Mouse (Mus musculus) stomach, postnatal 0 days (tissue): ENCODE data around the gene Serf1. TPM values are rescaled to one million over a fixed set of nuclear protein-coding genes. Genes with fewer than 3 reads are reported as not detected.

Experiments
- ATAC-seq: fragments of 200-750 bp; cut with Nextera tagmentation; 2 replicates; pipeline ENCODE4 v1.8.0; 2017; ENCODE audit not compliant: low FRiP score, low TSS enrichment
- DNase-seq: peaks from one replicate; pipeline ENCODE4 v3.0.0-alpha.2; 2016; ENCODE audit warnings: low spot score
- H3K27ac ChIP-seq: fragments of 300-500 bp; sonication (generic); replicated peaks from 2 replicates; pipeline ENCODE4 v1.5.1; 2014; ENCODE audit warnings: mild to moderate bottlenecking, control low read depth
- H3K27me3 ChIP-seq: fragments of 300-500 bp; sonication (generic); 2 replicates; pipeline ENCODE4 v1.6.1; 2014; ENCODE audit warnings: low read length; ENCODE audit not compliant: control insufficient read depth, insufficient read depth
- H3K36me3 ChIP-seq: fragments of 300-500 bp; sonication (generic); 2 replicates; pipeline ENCODE4 v1.6.1; 2014; ENCODE audit warnings: low read length, mixed read lengths; ENCODE audit not compliant: control insufficient read depth, insufficient read depth
- H3K4me1 ChIP-seq: fragments of 300-500 bp; sonication (generic); replicated peaks from 2 replicates; pipeline ENCODE4 v1.6.1; 2014; ENCODE audit warnings: antibody characterized with exemption; ENCODE audit not compliant: control insufficient read depth, insufficient read depth
- H3K4me2 ChIP-seq: fragments of 300-500 bp; sonication (generic); replicated peaks from 2 replicates; pipeline ENCODE4 v1.6.1; 2014; ENCODE audit warnings: low read depth, mild to moderate bottlenecking, control low read depth, moderate library complexity
- H3K4me3 ChIP-seq: fragments of 300-500 bp; sonication (generic); 2 replicates; pipeline ENCODE4 v1.5.1; 2014; ENCODE audit warnings: low read depth, low read length, control low read depth
- H3K9ac ChIP-seq: fragments of 300-500 bp; sonication (generic); 2 replicates; pipeline ENCODE4 v1.6.1; 2014; ENCODE audit warnings: mild to moderate bottlenecking, low read length, control low read depth, mixed read lengths
- H3K9me3 ChIP-seq: fragments of 300-500 bp; sonication (generic); 2 replicates; pipeline ENCODE4 v1.6.1; 2016; ENCODE audit warnings: low read length; ENCODE audit not compliant: control insufficient read depth
- CTCF ChIP-seq: IDR thresholded peaks from 2 replicates; pipeline ENCODE4 v1.5.1; 2016; ENCODE audit warnings: antibody characterized with exemption, low read depth, mild to moderate bottlenecking, moderate library complexity
- EP300 ChIP-seq: optimal IDR thresholded peaks from 2 replicates; pipeline ENCODE3; 2016; ENCODE audit warnings: antibody characterized with exemption
- WGBS: fragments of 180-500 bp; shearing (Covaris S2); extraction: QIAGEN DNeasy Blood & Tissue Kit; methylation state at CpG from one replicate; pipeline ENCODE4 v1.1.7; 2014; 5-methylcytosine and 5-hydroxymethylcytosine counted together
- polyA plus RNA-seq: library from polyadenylated mRNA; unstranded; fragments of >200 nt; fragmentation: Nextera tagmentation; extraction: Ambion mirVana; gene quantifications from 2 replicates; pipeline ENCODE4 v1.2.1, GENCODE M21; 2015

The Serf1 gene
- polyA plus RNA-seq, 1 experiment from 2014 or later = 89.7 TPM

DNA sequence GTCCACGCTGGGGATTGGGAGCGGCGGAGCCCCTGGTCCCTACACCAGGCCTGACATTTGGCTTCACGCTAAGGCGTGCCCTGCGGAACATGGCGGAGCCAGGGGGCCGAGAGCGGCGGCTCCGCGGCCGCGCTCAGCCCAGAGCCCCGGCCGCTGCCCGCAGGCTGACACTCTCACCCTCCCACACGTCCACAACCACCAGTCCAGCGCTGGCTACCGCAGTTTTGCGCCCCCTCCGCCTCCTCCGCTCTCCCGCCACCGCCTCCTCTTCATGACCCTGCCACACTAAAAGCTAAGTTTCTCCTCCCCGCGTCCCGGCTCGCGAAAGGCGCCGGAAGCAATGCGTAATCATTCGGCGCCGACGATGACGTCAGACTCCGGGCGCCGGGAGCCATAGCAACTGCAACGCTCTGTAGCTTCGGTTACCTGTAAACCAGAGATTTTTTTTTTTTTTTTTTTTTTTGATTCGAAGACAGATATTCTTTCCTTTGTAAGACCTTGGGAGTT is 4.0 kb upstream of the Serf1 start, which contains the start of gene Bdp1:
Bdp1 (minus strand) TSS at position 323 of the 507 bp plus-strand sequence.
- H3K36me3 ChIP-seq = no peaks in the 10 kb centered on the region; the same call in 1 of the 2 replicates
- peak within 1 kb of the TSS; percentile 92 for H3K9ac ChIP-seq
- peaks cover 2% of the 10 kb centered on the region; the same call in 1 of the 2 replicates for H3K4me1 ChIP-seq
- peak within 1 kb of the TSS; percentile 77 for H3K4me2 ChIP-seq
- H3K4me3 ChIP-seq = peak within 1 kb of the TSS; percentile 98
- H3K27me3 ChIP-seq = no peaks in the 10 kb centered on the region
- TF ChIP-seq EP300 (peak; percentile 7), CTCF (no peak)
- peak within 1 kb of the TSS; percentile 91 for H3K27ac ChIP-seq
- ATAC-seq = peak; percentile 87
- under 1% methylated on average over 44 of the region's 44 CpGs for WGBS
- DNase-seq = peak; percentile 95
- H3K9me3 ChIP-seq = no peaks in the 10 kb centered on the region

DNA sequence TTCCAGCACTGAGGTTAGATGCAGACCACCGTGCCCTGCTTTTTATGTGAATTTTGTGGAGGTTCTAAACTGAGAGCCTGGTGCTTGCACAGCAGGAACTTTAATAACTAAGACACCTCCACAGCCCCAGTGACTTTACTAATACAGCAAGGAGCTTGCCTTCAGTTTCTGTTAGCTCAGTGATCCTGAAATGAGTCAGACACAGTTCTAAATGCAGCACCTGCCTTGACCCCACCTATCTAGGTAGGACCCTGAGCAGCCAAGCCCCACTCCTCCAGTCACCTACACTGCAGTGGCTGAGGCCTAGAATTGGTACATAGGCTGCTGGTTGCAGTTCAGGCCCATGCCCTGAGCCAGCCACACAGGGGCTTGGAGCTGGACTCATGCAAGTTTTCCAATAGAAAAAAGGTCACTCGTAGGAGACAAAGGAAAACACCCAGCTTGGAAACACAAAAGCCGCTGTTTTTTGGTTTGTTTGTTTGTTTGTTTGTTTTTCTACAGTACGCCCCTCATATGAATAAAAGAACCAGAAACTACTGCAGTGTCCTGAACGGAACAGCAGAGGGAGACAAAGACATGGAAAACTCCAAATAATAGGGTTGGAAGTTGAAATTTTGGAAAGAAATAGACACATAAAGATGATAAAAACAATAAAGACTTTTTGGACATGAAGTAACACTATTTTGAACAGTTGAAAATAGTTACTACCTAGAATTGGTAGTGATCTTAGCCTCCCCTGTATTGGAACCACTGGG is 4.6 kb downstream of the Serf1 start:
- Histone ChIP-seq H3K4me3 (no peak overlapping the region), H3K9ac (no peak overlapping the region), H3K27ac (no peak overlapping the region), H3K27me3 (no peaks in the 10 kb centered on the region), H3K9me3 (no peaks in the 10 kb centered on the region), H3K4me2 (no peak overlapping the region), H3K36me3 (no peaks in the 10 kb centered on the region), H3K4me1 (no peaks in the 10 kb centered on the region)
- WGBS = 49% methylated on average over 5 of the region's 5 CpGs
- no peak for DNase-seq
- ATAC-seq = no peak
- TF ChIP-seq EP300 (no peak), CTCF (peak; percentile 76)

DNA sequence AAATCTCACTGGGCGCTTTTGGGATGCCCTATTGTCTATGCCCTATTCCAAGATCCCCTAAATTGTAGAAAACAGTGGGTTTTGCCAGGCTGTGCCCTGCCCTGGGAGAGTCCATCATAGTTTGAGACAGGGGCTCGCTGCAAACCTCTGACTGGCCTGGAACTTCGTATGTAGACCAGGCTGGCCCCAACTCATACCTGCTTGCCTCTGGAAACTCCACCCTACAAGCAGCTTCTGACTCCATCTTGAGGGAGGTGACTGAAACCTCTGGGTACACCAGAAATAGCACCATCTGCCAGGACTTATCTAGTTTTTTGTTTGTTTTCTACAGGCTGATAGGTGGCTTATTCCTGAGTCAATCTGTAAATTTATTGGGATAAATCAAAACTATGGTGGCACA is 16.2 kb downstream of the Serf1 start:
- Histone ChIP-seq H3K27ac (no peak overlapping the region), H3K4me2 (peak overlapping the region; percentile 92), H3K4me3 (peak overlapping the region; percentile 90), H3K36me3 (peaks cover 6% of the 10 kb centered on the region), H3K4me1 (no peaks in the 10 kb centered on the region), H3K9ac (no peak overlapping the region), H3K9me3 (no peaks in the 10 kb centered on the region), H3K27me3 (no peaks in the 10 kb centered on the region)
- 90% methylated on average over 3 of the region's 3 CpGs for WGBS
- TF ChIP-seq EP300 = no peak
- ATAC-seq (no peak), DNase-seq (no peak)

DNA sequence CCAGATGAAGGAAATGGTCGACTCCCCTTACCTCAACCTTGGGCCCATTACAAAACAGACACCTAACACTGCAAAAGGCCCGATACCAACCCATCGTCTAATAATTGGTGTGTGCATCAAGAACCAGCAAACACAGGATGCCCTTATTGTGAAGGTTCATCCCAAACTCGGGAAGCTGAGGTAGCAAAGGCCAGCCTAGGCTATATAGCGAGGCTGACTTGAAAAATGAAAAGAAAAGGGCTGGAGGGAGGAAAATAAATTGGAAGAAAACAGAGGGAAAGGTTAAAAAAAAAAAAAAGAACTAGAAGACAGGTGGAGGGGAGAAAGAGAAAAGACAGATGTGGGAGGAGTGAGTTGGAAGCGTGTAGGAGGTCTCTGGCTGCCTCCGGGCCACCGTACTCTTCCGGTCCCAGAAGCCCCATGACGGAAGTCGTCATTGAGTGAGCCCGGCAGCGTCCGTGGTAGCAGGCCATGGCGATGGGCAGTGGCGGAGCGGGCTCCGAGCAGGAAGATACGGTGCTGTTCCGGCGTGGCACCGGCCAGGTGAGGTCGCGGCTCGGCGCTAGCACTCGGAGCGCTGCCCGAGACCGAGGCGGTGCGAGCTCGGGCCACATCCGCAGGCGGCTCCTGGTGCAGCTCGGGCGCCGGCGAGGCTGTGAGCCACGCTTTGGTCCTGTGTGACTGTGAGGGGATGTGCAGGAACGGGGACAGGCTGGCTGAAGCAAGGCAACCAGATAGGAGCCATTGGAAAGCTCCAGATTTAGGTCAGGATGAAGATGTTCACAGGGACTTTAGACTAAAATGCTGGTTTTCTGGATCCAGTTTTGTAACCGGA is 16.8 kb downstream of the Serf1 start, which contains the start of gene Smn1:
Smn1 (plus strand) TSS at position 430 of the 835 bp plus-strand sequence.
- no peaks in the 10 kb centered on the region for H3K4me1 ChIP-seq
- H3K9me3 ChIP-seq = no peaks in the 10 kb centered on the region
- H3K27ac ChIP-seq = peak within 1 kb of the TSS; percentile 31; the same call in 1 of the 2 replicates
- H3K9ac ChIP-seq = peak within 1 kb of the TSS; percentile 85
- peak; percentile 91 for DNase-seq
- peak within 1 kb of the TSS; percentile 92 for H3K4me2 ChIP-seq
- TF ChIP-seq CTCF = no peak
- TF ChIP-seq EP300 = no peak
- peaks cover 6% of the 10 kb centered on the region for H3K36me3 ChIP-seq
- no peaks in the 10 kb centered on the region for H3K27me3 ChIP-seq
- H3K4me3 ChIP-seq = peak within 1 kb of the TSS; percentile 90
- peak; percentile 98 for ATAC-seq
- WGBS = 3% methylated on average over 42 of the region's 42 CpGs

DNA sequence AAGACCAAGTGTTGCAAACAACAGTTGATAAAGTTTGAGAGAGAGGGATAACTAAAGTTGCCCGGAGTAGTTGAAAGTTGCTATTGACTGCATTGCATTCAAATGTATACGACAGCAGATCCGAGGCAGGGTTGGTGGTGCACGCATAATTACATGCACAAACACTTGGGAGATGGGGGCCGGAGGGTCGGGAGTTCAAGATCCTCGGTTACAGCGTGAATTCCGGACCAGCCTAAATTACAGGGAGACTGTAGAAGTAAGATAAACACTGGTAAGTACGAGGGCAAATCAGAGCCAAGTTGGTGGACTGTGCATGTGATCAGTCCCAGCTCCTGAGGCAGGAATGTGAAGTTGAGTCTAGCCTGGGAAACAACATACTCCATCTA is 17.4 kb downstream of the Serf1 start:
- Histone ChIP-seq H3K4me1 (no peaks in the 10 kb centered on the region), H3K9me3 (no peaks in the 10 kb centered on the region), H3K4me2 (peak overlapping the region; percentile 92), H3K27ac (no peak overlapping the region), H3K36me3 (peaks cover 6% of the 10 kb centered on the region), H3K27me3 (no peaks in the 10 kb centered on the region), H3K4me3 (peak overlapping the region; percentile 90), H3K9ac (peak overlapping the region; percentile 85)
- peak; percentile 45; the same call in 1 of the 2 replicates for ATAC-seq
- 2% methylated on average over 10 of the region's 10 CpGs for WGBS
- no peak for DNase-seq
- TF ChIP-seq CTCF (no peak), EP300 (no peak)
